Mouse (Mus musculus) megakaryocyte, adult 5-6 weeks (primary cell): ENCODE data around the gene Fam69b. TPM values are rescaled to one million over a fixed set of nuclear protein-coding genes. Genes with fewer than 3 reads are reported as not detected.

Experiments used
- ATAC-seq: 2 replicates; pipeline ENCODE4 v1.8.0; 2016; ENCODE audit warnings: mild to moderate bottlenecking, inconsistent platforms; ENCODE audit not compliant: poor library complexity, severe bottlenecking
- total RNA-seq, 2 experiments: library from RNA; stranded (forward) in 1 of 2; stranded (reverse) in 1 of 2; fragments of 153-499, 151-499 nt in 1 of 2; fragments of 221-1000, 200-1000 nt in 1 of 2; gene quantifications; 2 replicates each; pipeline versions ENCODE4 v1.2.3 to v1.2.4; 2015 to 2017

Fam69b gene
- total RNA-seq (2015) (0.33 TPM in 1 of 2 replicates, not detected in the other), total RNA-seq (2017) (0.11 and 0.33 TPM in 2 replicates)

- ATAC-seq, result peak; percentile 77
These were observed at the start of gene Fam69b for GRCm38 (mm10) chr2:26627921-26628739. Fam69b (plus strand) TSS chr2:26628457.

- ATAC-seq, result no peak
These were observed 48.5 kb upstream of the Fam69b start, which contains the start of gene Egfl7 for GRCm38 (mm10) chr2:26579714-26580113. Egfl7 (plus strand) TSS chr2:26580014.

- ATAC-seq, result no peak
These were observed 47.5 kb upstream of the Fam69b start for GRCm38 (mm10) chr2:26580751-26581150.

GRCm38 (mm10) chr2:26582203-26582602, 46.1 kb upstream of the Fam69b start:
- no peak for ATAC-seq

GRCm38 (mm10) chr2:26582741-26583140, 45.5 kb upstream of the Fam69b start:
- no peak for ATAC-seq

GRCm38 (mm10) chr2:26583640-26584039, 44.6 kb upstream of the Fam69b start:
- no peak for ATAC-seq

- no peak for ATAC-seq
These were observed 42.5 kb upstream of the Fam69b start for GRCm38 (mm10) chr2:26585713-26586112.

GRCm38 (mm10) chr2:26586294-26587043, 41.8 kb upstream of the Fam69b start, which contains the start of gene Gm20532:
Gm20532 (plus strand) TSS chr2:26586639.
- ATAC-seq, result peak; percentile 36

- peak; percentile 47 for ATAC-seq
These were observed 41.2 kb upstream of the Fam69b start for GRCm38 (mm10) chr2:26587044-26587405.

GRCm38 (mm10) chr2:26588573-26588972, 39.7 kb upstream of the Fam69b start:
- no peak for ATAC-seq

GRCm38 (mm10) chr2:26589284-26589683, 39.0 kb upstream of the Fam69b start:
- no peak for ATAC-seq

- no peak for ATAC-seq
These were observed 38.0 kb upstream of the Fam69b start for GRCm38 (mm10) chr2:26590282-26590681.

GRCm38 (mm10) chr2:26590962-26591361, 37.3 kb upstream of the Fam69b start:
- no peak for ATAC-seq

GRCm38 (mm10) chr2:26591416-26591815, 36.8 kb upstream of the Fam69b start:
- ATAC-seq, result no peak

GRCm38 (mm10) chr2:26593211-26594021, 34.8 kb upstream of the Fam69b start:
- ATAC-seq, result no peak

GRCm38 (mm10) chr2:26594022-26594346, 34.3 kb upstream of the Fam69b start:
- peak; percentile 80 for ATAC-seq

- no peak for ATAC-seq
These were observed 33.8 kb upstream of the Fam69b start for GRCm38 (mm10) chr2:26594461-26594933.

GRCm38 (mm10) chr2:26594934-26595724, 33.1 kb upstream of the Fam69b start:
- no peak for ATAC-seq

- ATAC-seq, result no peak
These were observed 32.4 kb upstream of the Fam69b start for GRCm38 (mm10) chr2:26595725-26596435.

- no peak for ATAC-seq
These were observed 31.4 kb upstream of the Fam69b start for GRCm38 (mm10) chr2:26596898-26597297.
